Mouse (Mus musculus) forebrain, embryonic 16.5 days (tissue): ENCODE measurements around the gene Rnase10. TPM values are rescaled to one million over a fixed set of nuclear protein-coding genes. Genes with fewer than 3 reads are reported as not detected.
"Not testable (repeated sequence)": the region's sequence is repeated elsewhere in the genome, so short reads cannot be mapped to it uniquely, and the experiment has no call there.

Experiments used
- ATAC-seq: fragments of 200-750 bp; cut with Nextera tagmentation; 2 replicates; pipeline ENCODE4 v1.8.0; 2017; ENCODE audit warnings: mild to moderate bottlenecking, moderate library complexity
- H3K27ac ChIP-seq: fragments of 300-500 bp; sonication (generic); 2 replicates; pipeline ENCODE4 v1.5.1; 2014; ENCODE audit warnings: low read length, control low read depth
- H3K27me3 ChIP-seq: fragments of 300-500 bp; sonication (generic); replicated peaks from 2 replicates; pipeline ENCODE4 v1.6.1; 2014; ENCODE audit warnings: low read length; ENCODE audit not compliant: control insufficient read depth, insufficient read depth
- H3K36me3 ChIP-seq: fragments of 300-500 bp; sonication (generic); 2 replicates; pipeline ENCODE4 v1.6.1; 2014; ENCODE audit not compliant: control insufficient read depth, insufficient read depth
- H3K4me1 ChIP-seq: fragments of 300-500 bp; sonication (generic); replicated peaks from 2 replicates; pipeline ENCODE4 v1.6.1; 2014; ENCODE audit warnings: low read length; ENCODE audit not compliant: control insufficient read depth, insufficient read depth
- H3K4me2 ChIP-seq: fragments of 300-500 bp; sonication (generic); 2 replicates; pipeline ENCODE4 v1.6.1; 2014; ENCODE audit warnings: mild to moderate bottlenecking, low read length, control low read depth
- H3K4me3 ChIP-seq: fragments of 300-500 bp; sonication (generic); replicated peaks from 2 replicates; pipeline ENCODE4 v1.5.1; 2014; ENCODE audit warnings: mild to moderate bottlenecking, low read length, control low read depth
- H3K9ac ChIP-seq: fragments of 300-500 bp; sonication (generic); replicated peaks from 2 replicates; pipeline ENCODE4 v1.6.1; 2014; ENCODE audit warnings: low read depth, low read length, control low read depth
- H3K9me3 ChIP-seq: fragments of 300-500 bp; sonication (generic); 2 replicates; pipeline ENCODE4 v1.6.1; 2016; ENCODE audit warnings: low read length; ENCODE audit not compliant: control insufficient read depth
- WGBS: fragments of 180-500 bp; shearing (Covaris S2); extraction: QIAGEN DNeasy Blood & Tissue Kit; methylation state at CpG from one replicate; pipeline ENCODE4 v1.1.7; 2014; 5-methylcytosine and 5-hydroxymethylcytosine counted together
- polyA plus RNA-seq: library from polyadenylated mRNA; unstranded; fragments of >200 nt; fragmentation: Nextera tagmentation; extraction: Ambion mirVana; gene quantifications from 2 replicates; pipeline ENCODE4 v1.2.1, GENCODE M21; 2015

Gene Rnase10
- polyA plus RNA-seq, 1 experiment from 2014 or later: not detected

DNA sequence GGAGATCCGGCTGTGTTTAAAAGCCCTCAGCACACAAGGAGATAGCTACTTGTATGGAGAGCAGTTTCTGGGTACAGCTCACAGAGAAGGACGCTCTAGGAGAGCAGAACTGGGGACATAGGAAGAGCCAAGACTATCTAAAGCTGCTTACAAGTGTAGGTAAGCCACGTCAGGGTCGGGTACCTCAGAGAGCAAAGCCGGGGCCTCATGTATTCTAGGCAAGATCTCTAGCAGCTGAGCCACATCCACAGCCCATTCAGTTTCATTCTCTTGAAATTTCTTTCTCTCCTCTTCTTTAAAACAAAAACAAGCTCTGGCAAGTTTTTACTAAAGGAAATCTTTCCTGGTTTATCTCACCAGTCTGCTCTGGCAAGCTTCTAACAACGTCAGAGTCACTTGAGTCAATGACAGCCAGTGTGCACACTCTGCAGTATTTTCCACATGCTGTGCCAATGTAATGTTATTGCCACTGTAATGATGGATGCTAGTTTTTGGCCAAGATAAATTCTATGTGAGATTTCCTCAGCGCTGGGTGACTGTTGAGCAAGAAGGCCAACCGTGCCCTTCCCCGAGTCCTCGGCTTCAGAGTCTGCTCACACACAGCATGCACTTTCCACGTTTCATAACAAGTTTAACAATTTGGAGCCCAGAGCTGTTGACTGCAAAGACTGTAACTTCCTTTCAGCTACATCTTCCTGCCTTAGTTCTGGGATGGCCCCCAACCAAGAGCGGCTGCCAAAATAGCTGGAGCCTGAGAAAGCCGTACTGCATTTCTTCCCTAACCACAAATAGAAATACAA lies 563 bp downstream of the Rnase10 start:
- peak; percentile 83 for ATAC-seq
- Histone ChIP-seq H3K4me2 (no peak overlapping the region), H3K9me3 (no peaks in the 10 kb centered on the region), H3K27me3 (no peaks in the 10 kb centered on the region), H3K4me1 (peaks cover 5% of the 10 kb centered on the region; the same call in 1 of the 2 replicates), H3K36me3 (no peaks in the 10 kb centered on the region), H3K4me3 (no peak overlapping the region), H3K27ac (no peak overlapping the region), H3K9ac (no peak overlapping the region)
- WGBS: 69% methylated on average over 13 of the region's 13 CpGs

GRCm38 (mm10) chr14:51008781-51009180 lies 1.2 kb downstream of the Rnase10 start:
- peaks cover 5% of the 10 kb centered on the region; the same call in 1 of the 2 replicates for H3K4me1 ChIP-seq
- no peak for ATAC-seq
- no peak overlapping the region for H3K4me2 ChIP-seq
- no peaks in the 10 kb centered on the region for H3K36me3 ChIP-seq
- WGBS: 87% methylated on average over 4 of the region's 4 CpGs
- H3K9ac ChIP-seq: no peak overlapping the region
- H3K4me3 ChIP-seq: no peak overlapping the region
- no peak overlapping the region for H3K27ac ChIP-seq
- H3K27me3 ChIP-seq: no peaks in the 10 kb centered on the region
- no peaks in the 10 kb centered on the region for H3K9me3 ChIP-seq

- WGBS: 86% methylated on average over 6 of the region's 6 CpGs
- Histone ChIP-seq H3K27me3 (no peaks in the 10 kb centered on the region), H3K4me2 (no peak overlapping the region), H3K9ac (no peak overlapping the region), H3K9me3 (no peaks in the 10 kb centered on the region), H3K27ac (no peak overlapping the region), H3K36me3 (no peaks in the 10 kb centered on the region), H3K4me3 (no peak overlapping the region), H3K4me1 (peaks cover 5% of the 10 kb centered on the region; the same call in 1 of the 2 replicates)
- ATAC-seq: no peak
Observed at GRCm38 (mm10) chr14:51009572-51009971, 2.0 kb downstream of the Rnase10 start.

GRCm38 (mm10) chr14:51014724-51015123 lies 7.2 kb downstream of the Rnase10 start:
- not testable (repeated sequence) for ATAC-seq, H3K27ac ChIP-seq, H3K9ac ChIP-seq, H3K4me3 ChIP-seq, H3K9me3 ChIP-seq, H3K36me3 ChIP-seq, H3K27me3 ChIP-seq, H3K4me1 ChIP-seq, H3K4me2 ChIP-seq
- 91% methylated on average over 3 of the region's 3 CpGs for WGBS

DNA sequence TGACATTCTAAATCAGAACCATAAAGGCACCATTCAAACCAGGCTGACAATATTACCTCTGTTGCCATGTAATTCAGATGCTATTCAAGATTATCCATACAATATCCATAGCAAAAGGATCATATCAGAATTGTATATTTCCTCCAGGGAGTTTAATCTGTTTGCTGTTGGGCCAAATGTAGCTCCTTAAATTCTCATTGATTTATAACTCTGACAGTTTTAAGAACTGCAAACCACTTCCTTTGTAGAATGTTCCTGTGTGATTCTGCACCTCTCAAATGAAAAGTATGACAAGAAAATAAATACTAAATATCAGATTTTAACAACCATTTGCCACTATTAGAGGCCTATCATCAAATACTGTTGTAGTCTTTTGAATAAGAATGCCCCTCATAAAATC lies 8.2 kb downstream of the Rnase10 start:
- no peak overlapping the region for H3K4me2 ChIP-seq
- H3K27me3 ChIP-seq: no peaks in the 10 kb centered on the region
- no peak overlapping the region for H3K9ac ChIP-seq
- H3K4me1 ChIP-seq: no peaks in the 10 kb centered on the region
- H3K36me3 ChIP-seq: no peaks in the 10 kb centered on the region
- no peaks in the 10 kb centered on the region for H3K9me3 ChIP-seq
- no peak overlapping the region for H3K27ac ChIP-seq
- no peak overlapping the region for H3K4me3 ChIP-seq
- ATAC-seq: no peak

GRCm38 (mm10) chr14:51017256-51017655 lies 9.7 kb downstream of the Rnase10 start:
- H3K36me3 ChIP-seq: no peaks in the 10 kb centered on the region
- no peaks in the 10 kb centered on the region for H3K9me3 ChIP-seq
- H3K4me3 ChIP-seq: no peak overlapping the region
- 78% methylated on average over 3 of the region's 3 CpGs for WGBS
- H3K4me2 ChIP-seq: no peak overlapping the region
- ATAC-seq: no peak
- H3K27ac ChIP-seq: no peak overlapping the region
- H3K9ac ChIP-seq: no peak overlapping the region
- H3K4me1 ChIP-seq: no peaks in the 10 kb centered on the region
- no peaks in the 10 kb centered on the region for H3K27me3 ChIP-seq

DNA sequence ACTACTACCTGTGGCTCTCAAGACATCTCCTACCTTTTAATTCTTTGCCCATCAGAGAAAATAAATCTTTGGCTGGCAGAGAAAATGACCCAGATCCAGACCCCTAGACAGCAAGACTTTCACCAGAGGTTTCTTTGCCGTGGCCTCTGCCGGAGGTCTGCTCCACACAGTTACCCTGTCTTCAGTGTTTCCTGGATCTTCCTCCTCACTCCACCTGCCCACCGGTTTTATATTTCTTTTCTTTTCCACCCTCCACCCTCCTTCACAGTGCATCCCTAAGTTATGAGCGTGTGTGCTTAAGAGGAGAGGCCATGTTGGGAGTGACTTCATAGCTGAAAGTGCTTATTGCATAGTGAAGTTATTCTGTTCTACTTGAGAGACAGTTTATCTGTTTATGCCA lies 15.9 kb downstream of the Rnase10 start:
- Histone ChIP-seq H3K4me1 (no peaks in the 10 kb centered on the region), H3K27ac (no peak overlapping the region), H3K4me2 (no peak overlapping the region), H3K4me3 (no peak overlapping the region), H3K9ac (no peak overlapping the region), H3K9me3 (no peaks in the 10 kb centered on the region), H3K27me3 (no peaks in the 10 kb centered on the region), H3K36me3 (no peaks in the 10 kb centered on the region)
- no peak for ATAC-seq
- WGBS: 80% methylated on average over 4 of the region's 4 CpGs

DNA sequence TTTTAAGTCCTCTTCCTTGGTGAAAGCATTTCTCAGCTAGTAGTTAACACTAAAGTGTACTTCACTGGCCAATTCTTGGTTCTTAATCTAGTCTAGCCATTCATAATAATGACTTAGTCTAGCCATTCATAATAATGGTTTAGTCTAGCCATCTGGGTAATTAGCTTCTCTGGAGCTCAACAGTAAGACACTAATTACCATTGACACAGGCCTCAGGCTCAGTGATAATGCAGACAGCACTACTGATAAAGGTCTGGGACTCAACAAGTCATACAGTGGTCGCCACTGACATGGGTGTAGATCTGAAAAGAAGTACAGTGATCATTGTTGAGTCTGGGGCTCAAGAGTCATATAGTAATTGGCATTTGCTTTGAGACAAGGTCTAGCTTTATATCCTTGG lies 17.3 kb downstream of the Rnase10 start:
- WGBS: 65% methylated on average over 1 of the region's 1 CpGs
- no peaks in the 10 kb centered on the region for H3K36me3 ChIP-seq
- H3K27ac ChIP-seq: no peak overlapping the region
- no peak for ATAC-seq
- no peaks in the 10 kb centered on the region for H3K9me3 ChIP-seq
- H3K27me3 ChIP-seq: no peaks in the 10 kb centered on the region
- no peak overlapping the region for H3K4me3 ChIP-seq
- no peak overlapping the region for H3K9ac ChIP-seq
- H3K4me2 ChIP-seq: no peak overlapping the region
- no peaks in the 10 kb centered on the region for H3K4me1 ChIP-seq

- no peaks in the 10 kb centered on the region for H3K4me1 ChIP-seq
- no peak overlapping the region for H3K9ac ChIP-seq
- peak; percentile 75 for ATAC-seq
- H3K27me3 ChIP-seq: no peaks in the 10 kb centered on the region
- no peak overlapping the region for H3K4me3 ChIP-seq
- H3K9me3 ChIP-seq: no peaks in the 10 kb centered on the region
- H3K4me2 ChIP-seq: no peak overlapping the region
- 36% methylated on average over 5 of the region's 5 CpGs for WGBS
- H3K36me3 ChIP-seq: no peaks in the 10 kb centered on the region
- no peak overlapping the region for H3K27ac ChIP-seq
Observed at GRCm38 (mm10) chr14:51026391-51027133, 19.0 kb downstream of the Rnase10 start.
